Mouse (Mus musculus) lung, postnatal 36 days (tissue): ENCODE measurements at regions not wholly inside any gene's neighbourhood (a gene's known extent, or its start where the extent isn't known, plus 50 kb on each side); places are given as distances from the start of the nearest gene placed in this dataset.

Experiments
- DNase-seq: peaks from one replicate; pipeline ENCODE4 v3.0.0; 2022; ENCODE audit warnings: mixed read lengths

DNA sequence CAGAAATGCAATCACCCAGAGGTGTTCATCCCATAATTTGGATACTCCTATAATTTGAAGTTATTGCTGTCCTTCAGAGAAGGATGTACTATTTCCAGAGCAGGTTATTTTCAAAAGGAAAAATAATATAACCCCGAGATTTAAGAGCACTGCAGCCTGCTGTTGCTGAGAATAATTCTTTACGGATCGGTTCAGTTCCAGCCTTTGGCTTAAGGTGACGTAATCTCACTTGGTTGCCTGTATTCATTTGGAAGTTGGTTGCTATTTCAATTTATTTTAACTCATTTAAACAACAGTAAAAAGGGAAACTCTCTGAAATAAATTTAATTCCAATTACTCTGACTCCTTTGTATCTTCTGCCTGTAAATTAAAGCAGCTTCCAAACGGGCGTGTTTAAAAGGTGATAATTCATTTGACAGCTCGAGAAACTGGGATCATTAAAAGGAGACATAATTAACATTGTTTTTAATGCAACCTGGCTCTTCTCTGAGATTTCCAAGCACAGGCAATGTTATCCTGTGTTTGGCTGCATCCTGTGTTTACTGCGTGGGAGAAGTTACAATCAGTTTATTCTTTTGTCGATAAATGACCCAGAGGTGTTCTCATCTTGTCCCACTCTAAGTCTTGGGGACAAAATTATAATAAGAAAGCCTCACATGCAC, 568.5 kb downstream of the Gm16223 start:
- no peak for DNase-seq

DNA sequence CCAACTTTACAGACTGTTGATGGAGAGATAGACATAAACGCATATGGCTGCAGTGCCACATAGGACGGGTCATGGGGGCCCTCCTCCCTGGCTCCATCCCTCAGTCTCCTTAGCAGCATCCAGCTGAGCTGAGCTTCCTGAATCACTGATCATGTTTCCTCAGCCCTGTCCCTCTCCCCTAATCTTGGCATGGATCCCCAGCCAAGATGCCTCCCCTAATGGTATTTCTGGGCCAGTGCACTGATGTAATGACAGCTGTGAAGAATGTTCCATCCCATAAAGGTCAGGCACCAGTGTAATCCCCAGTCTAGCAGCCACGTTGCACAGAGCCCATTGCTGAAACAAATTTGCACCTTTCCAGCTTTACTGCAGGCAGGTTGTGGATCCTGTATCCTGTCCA, 576.5 kb upstream of the Cpeb2 start:
- no peak for DNase-seq

DNA sequence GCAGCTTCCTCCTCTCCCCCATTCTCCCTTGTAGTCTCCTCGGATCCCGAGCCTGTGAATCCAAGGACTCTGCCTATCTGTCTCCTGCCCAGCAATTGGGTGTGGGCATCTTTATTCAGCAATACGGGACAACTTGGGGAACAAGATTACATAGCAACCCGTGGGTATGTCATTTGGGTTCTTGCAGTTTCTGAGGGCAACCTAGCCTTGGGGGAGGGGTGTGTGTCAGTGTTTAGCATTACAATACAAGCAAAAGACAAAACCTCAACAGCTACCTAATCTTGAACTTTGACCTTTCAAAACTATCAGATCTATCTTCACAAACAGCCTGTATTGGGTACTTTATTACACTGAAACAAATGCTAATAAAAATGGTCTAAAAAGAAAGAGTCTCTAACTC, 573.0 kb upstream of the Cpeb2 start:
- no peak for DNase-seq

DNA sequence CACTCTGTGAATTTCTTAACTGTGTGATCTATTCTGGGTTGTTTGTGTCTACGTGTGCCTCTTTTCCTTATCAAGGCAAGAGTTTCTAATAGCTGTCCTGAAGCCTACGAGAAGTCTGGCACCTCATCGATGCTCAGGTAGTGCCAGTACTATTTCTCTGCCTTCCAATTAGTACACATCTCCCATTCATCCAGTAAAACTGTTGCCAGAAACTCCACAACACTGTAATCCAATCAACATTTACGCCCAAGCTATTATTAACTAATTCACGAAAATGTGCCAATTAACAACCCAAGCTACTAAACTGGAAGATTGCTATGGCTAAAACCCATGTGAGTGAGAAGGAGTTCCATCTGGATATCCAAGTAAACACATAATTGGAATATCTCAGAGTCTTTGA, 553.4 kb upstream of the Cpeb2 start:
- no peak for DNase-seq

DNA sequence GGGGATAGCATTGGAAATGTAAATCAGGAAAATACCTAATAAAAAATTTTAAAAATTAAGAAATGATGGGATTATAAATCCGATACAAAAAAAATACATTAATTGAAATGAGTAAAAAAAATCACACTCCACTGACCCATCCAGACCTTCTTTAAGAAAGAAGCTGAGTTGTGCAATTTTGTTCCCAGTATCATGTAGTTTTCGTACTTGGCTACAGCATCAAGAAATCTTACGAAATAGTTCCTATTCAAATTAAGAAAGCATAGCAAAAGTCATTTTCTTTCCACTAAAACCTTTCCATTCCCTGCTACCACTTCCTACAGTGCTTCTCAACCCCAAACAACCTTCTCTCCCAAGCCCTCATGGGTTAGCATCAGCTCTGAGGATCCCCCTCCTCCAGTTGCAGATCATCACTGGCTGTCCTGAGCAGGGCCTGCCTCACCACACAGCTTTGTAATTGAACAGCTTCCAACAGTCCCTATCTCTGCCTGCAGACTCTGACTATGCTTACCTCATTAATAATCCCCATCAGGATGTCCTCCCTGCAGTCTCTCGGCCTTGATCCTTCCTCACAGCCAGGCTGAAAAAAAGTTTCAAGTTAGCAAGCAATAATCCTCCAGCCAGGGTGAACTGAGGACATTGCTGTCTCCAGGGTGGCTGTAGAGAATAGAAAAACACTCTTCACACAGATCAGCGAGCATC, 547.5 kb upstream of the Cpeb2 start:
- peak; percentile 4 for DNase-seq

DNA sequence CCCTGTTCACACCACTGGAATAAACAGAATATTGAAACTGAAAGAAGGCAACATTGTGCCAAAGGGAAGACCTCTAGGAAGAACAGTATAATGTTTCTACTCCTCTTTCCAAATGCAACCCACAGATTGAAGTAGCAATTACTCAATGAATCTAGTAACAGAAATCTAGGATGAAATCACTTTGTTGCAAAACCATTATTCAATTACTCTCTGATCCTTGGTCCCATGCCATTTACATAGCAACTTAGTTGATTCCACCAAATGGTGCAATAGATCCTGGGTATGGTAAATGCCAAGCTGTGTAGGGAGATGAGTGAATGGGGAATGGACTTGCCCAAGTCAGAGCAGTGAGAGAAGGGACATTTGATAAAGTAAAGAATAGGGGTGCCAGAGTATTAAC, 545.8 kb upstream of the Cpeb2 start:
- DNase-seq, result no peak
